Mouse (Mus musculus) liver, embryonic 12.5 days (tissue): Measurements from ENCODE around the gene Commd3. TPM values are rescaled to one million over a fixed set of nuclear protein-coding genes. Genes with fewer than 3 reads are reported as not detected.

Experiments used
- ATAC-seq: fragments of 200-750 bp; cut with Nextera tagmentation; 2 replicates; pipeline ENCODE4 v1.8.0; 2017; ENCODE audit warnings: moderate number of reproducible peaks, mild to moderate bottlenecking, moderate library complexity
- H3K27ac ChIP-seq: fragments of 300-500 bp; sonication (generic); 2 replicates; pipeline ENCODE4 v1.5.1; 2016; ENCODE audit warnings: mild to moderate bottlenecking
- H3K27me3 ChIP-seq: fragments of 300-500 bp; sonication (generic); replicated peaks from 2 replicates; pipeline ENCODE4 v1.6.1; 2016; ENCODE audit warnings: mild to moderate bottlenecking, moderate library complexity
- H3K36me3 ChIP-seq: fragments of 300-500 bp; sonication (generic); 2 replicates; pipeline ENCODE4 v1.6.1; 2016; ENCODE audit warnings: mild to moderate bottlenecking, moderate library complexity
- H3K4me1 ChIP-seq: fragments of 300-500 bp; sonication (generic); 2 replicates; pipeline ENCODE4 v1.6.1; 2016
- H3K4me2 ChIP-seq: fragments of 300-500 bp; sonication (generic); 2 replicates; pipeline ENCODE4 v1.6.1; 2016; ENCODE audit warnings: mild to moderate bottlenecking, moderate library complexity
- H3K4me3 ChIP-seq: fragments of 300-500 bp; sonication (generic); 2 replicates; pipeline ENCODE4 v1.5.1; 2016; ENCODE audit warnings: mild to moderate bottlenecking, moderate library complexity
- H3K9ac ChIP-seq: fragments of 300-500 bp; sonication (generic); 2 replicates; pipeline ENCODE4 v1.6.1; 2016; ENCODE audit warnings: mild to moderate bottlenecking, moderate library complexity
- H3K9me3 ChIP-seq: fragments of 300-500 bp; sonication (generic); replicated peaks from 2 replicates; pipeline ENCODE4 v1.6.1; 2016; ENCODE audit warnings: mild to moderate bottlenecking, moderate library complexity
- WGBS: fragments of 180-500 bp; shearing (Covaris S2); methylation state at CpG from one replicate; pipeline ENCODE4 v1.1.7; 2016; ENCODE audit not compliant: insufficient replicate concordance; 5-methylcytosine and 5-hydroxymethylcytosine counted together
- polyA plus RNA-seq: library from polyadenylated mRNA; unstranded; fragments of >200 nt; fragmentation: Nextera tagmentation; extraction: Ambion mirVana; gene quantifications from 2 replicates; pipeline ENCODE4 v1.2.1, GENCODE M21; 2016

Commd3 gene
- polyA plus RNA-seq, 1 experiment from 2014 or later, result 102 TPM

DNA sequence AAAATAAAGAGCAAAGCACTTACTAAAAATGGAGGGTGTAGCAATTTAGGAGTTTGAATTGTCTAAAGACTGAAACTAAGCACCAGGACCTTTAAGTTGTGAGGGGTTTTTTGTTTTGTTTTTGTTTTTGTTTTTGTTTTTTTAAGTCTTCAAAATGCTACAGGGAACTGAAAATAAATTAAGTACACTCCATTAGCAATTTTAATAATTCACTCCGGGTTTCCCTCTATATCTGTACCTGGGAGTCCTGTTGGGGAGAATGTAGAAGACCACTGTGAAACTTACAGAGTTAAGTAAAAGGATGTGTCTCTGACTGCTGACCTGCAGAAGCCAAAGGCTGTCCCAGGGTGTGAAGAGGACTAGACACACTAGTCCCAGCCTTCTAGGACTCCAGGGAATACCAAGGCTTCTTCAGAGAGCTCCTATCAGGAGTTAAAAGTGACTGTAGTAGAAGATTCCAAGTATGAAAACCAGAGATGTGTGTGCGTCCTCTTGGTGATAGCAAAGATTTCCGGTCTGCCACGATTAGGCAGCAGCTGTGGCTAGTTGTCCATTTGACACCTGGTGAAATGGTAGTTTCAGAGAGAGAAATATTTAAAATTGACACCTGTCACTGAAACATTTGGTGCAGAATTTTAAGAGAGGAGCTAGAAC lies 25.5 kb downstream of the Commd3 start:
- no peak for ATAC-seq
- peaks cover 84% of the 10 kb centered on the region for H3K27me3 ChIP-seq
- H3K9ac ChIP-seq, result no peak overlapping the region
- 3% methylated on average over 4 of the region's 4 CpGs for WGBS
- H3K27ac ChIP-seq, result no peak overlapping the region
- H3K4me3 ChIP-seq, result no peak overlapping the region
- H3K4me2 ChIP-seq, result no peak overlapping the region
- no peaks in the 10 kb centered on the region for H3K36me3 ChIP-seq
- H3K4me1 ChIP-seq, result peaks cover 10% of the 10 kb centered on the region; the same call in 1 of the 2 replicates
- no peaks in the 10 kb centered on the region for H3K9me3 ChIP-seq

DNA sequence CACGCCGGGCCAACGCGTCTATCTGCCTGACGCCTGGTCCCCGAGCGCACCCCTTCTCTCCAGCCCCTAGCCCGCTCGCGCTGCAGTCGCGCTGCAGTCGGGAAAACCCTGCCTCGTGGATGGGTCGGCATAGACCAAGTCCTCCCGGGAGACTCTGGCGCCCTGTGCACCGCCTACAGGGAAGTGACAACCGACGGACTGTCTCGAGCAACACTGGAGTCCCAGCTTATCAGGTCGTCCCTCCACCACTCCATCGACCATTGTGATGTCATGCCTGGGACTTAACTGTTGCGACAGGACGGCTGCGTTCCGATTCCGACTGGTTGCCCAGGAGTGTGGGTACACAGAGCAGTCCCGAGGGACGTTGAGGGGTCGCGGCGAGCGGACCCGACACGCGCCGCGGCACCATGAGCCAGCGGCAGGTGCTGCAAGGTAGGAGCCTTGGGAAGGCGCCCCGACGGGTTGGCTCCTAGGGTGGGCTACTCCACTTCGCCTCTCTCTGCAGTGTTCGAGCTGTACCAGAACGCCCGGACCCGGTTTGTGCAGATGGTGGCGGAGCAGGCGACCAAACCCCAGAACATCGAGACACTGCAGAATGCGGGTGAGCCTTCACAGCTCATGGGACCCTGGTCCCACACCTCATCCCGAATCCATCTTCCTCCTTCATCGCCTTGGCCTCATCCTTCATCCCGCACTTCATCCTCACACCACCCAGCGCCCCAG lies 26.6 kb downstream of the Commd3 start:
- no peaks in the 10 kb centered on the region for H3K36me3 ChIP-seq
- no peak for ATAC-seq
- H3K27ac ChIP-seq, result no peak overlapping the region
- 2% methylated on average over 56 of the region's 56 CpGs for WGBS
- H3K9ac ChIP-seq, result no peak overlapping the region
- peaks cover 79% of the 10 kb centered on the region for H3K27me3 ChIP-seq
- no peaks in the 10 kb centered on the region for H3K9me3 ChIP-seq
- peaks cover 10% of the 10 kb centered on the region; the same call in 1 of the 2 replicates for H3K4me1 ChIP-seq
- H3K4me2 ChIP-seq, result peak overlapping the region; percentile 38
- 0 out of 2 replicates have a peak overlapping the region, but pooled peaks have one; percentile 13 for H3K4me3 ChIP-seq

DNA sequence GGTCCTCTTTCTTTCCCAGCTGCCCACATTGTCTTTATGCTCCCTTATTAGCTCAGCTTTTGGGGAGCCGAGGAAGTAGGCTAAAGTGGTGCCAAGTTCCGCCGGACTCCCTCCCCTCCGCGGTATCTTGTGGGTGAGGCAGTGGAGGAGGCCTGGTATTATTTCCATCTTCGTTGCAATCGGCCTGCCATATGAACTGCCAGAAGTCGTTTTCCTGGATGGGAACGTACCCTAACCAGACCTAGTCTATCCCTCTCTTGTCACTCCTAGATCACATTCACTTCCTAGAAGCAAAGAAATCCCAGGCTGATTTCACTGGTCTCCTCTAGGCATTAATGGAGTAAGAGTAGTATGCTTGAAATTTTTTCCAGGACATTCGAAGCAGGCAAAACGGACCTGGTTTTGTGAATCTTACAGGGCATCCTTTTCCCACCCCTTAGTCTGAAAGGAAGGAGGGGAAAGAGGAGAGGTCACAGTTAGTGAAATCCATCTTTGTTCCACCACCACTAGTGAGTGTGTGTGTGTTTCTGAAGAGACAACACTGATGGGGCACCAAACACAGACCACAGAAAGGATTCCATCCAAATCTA lies 27.3 kb downstream of the Commd3 start:
- Histone ChIP-seq H3K27ac (no peak overlapping the region), H3K9me3 (no peaks in the 10 kb centered on the region), H3K9ac (no peak overlapping the region), H3K4me2 (no peak overlapping the region), H3K27me3 (peaks cover 76% of the 10 kb centered on the region), H3K4me3 (no peak overlapping the region), H3K4me1 (peaks cover 5% of the 10 kb centered on the region; the same call in 1 of the 2 replicates), H3K36me3 (no peaks in the 10 kb centered on the region)
- ATAC-seq, result no peak
- WGBS, result 2% methylated on average over 11 of the region's 11 CpGs

DNA sequence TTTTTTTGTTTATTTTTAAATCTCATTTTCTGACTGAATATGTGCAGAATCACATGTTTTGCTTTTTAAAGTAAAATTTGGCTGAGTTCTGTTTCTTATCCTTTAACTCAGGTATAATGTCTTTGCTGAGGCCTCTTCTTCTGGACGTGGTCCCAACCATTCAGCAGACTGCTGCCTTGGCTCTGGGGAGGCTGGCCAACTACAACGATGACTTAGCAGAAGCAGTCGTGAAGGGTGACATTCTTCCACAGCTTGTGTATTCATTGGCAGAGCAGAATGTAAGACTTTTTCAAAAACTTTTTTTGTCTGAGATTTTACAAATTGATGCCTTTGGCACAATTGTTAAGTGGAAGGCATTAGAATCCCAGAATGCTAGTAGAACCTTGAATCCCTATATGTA lies 38.2 kb downstream of the Commd3 start:
- Histone ChIP-seq H3K4me1 (no peaks in the 10 kb centered on the region), H3K36me3 (no peaks in the 10 kb centered on the region), H3K27ac (no peak overlapping the region), H3K9ac (no peak overlapping the region), H3K9me3 (no peaks in the 10 kb centered on the region), H3K4me2 (no peak overlapping the region), H3K27me3 (peaks cover 7% of the 10 kb centered on the region; the same call in 1 of the 2 replicates), H3K4me3 (no peak overlapping the region)
- ATAC-seq, result no peak
- 47% methylated on average over 3 of the region's 3 CpGs for WGBS

DNA sequence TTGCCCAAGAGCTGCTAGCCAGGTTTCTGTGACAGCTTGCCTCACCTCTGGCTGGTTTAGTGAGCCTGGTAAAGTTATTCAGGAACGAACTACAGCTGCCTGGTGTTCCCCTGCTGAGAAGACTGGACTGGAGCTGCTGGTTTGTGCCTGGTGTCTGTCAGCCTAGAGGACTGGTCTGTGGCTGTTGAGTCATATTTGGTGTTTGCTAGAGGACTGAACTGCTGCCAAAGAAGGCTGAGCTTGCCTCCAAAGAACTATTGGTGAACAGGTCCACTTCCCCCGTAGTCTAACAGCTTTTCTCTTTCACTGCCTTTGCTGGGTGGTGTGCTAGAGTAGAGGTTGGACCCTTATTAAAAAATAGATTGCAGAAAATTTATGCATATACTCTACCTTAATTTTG lies 40.9 kb downstream of the Commd3 start:
- Histone ChIP-seq H3K9me3 (no peaks in the 10 kb centered on the region), H3K9ac (no peak overlapping the region), H3K4me3 (no peak overlapping the region), H3K4me1 (no peaks in the 10 kb centered on the region), H3K27ac (no peak overlapping the region), H3K27me3 (peaks cover 3% of the 10 kb centered on the region; the same call in 1 of the 2 replicates), H3K36me3 (no peaks in the 10 kb centered on the region), H3K4me2 (no peak overlapping the region)
- no peak for ATAC-seq
- 46% methylated on average over 2 of the region's 2 CpGs for WGBS

DNA sequence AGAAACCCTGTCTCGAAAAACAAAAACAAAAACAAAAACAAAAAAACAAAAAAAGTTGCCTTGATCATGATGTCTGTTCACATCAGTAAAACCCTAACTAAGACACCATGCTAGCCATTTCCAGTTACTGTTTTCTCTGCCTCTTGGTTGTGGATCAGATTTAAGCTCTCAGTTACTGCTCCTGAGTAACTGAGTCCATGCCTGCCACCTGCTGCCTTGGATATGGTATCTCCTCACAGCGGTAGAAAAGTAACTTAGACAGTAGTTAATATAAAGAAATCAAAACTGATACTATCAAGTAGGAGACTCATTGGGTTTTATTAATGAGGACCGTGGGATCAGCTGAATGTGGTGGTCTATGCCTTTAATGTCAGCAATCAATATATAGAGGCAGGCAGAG lies 42.2 kb downstream of the Commd3 start:
- H3K27me3 ChIP-seq, result peaks cover 3% of the 10 kb centered on the region; the same call in 1 of the 2 replicates
- no peaks in the 10 kb centered on the region for H3K9me3 ChIP-seq
- no peak overlapping the region for H3K9ac ChIP-seq
- no peaks in the 10 kb centered on the region for H3K4me1 ChIP-seq
- H3K4me3 ChIP-seq, result no peak overlapping the region
- no peaks in the 10 kb centered on the region for H3K36me3 ChIP-seq
- WGBS, result 53% methylated on average over 3 of the region's 3 CpGs
- H3K4me2 ChIP-seq, result no peak overlapping the region
- ATAC-seq, result no peak
- no peak overlapping the region for H3K27ac ChIP-seq

DNA sequence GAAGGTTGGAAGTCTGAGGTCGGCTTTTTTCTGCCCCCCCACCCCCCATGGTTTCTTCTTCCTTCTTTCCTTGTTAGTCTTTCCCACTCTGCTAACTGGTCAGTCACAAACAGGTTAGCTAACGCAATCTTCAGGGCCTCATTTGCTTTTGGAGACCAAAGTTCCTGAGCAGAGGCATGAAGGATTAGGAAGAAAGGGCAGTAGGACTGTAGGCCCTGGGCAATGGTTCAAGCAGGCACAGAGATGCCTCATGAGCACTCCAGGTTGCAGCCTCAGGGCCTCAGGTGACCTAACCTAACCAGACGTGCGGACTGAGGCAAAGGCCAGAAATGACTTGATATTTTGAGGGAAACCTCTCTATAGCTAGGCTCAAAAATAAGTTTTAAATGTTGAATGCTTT lies 46.3 kb downstream of the Commd3 start:
- H3K27me3 ChIP-seq, result peaks cover 3% of the 10 kb centered on the region; the same call in 1 of the 2 replicates
- H3K4me2 ChIP-seq, result no peak overlapping the region
- no peak for ATAC-seq
- H3K4me1 ChIP-seq, result no peaks in the 10 kb centered on the region
- H3K27ac ChIP-seq, result no peak overlapping the region
- H3K9me3 ChIP-seq, result no peaks in the 10 kb centered on the region
- no peak overlapping the region for H3K4me3 ChIP-seq
- no peak overlapping the region for H3K9ac ChIP-seq
- H3K36me3 ChIP-seq, result no peaks in the 10 kb centered on the region
- 72% methylated on average over 4 of the region's 4 CpGs for WGBS

DNA sequence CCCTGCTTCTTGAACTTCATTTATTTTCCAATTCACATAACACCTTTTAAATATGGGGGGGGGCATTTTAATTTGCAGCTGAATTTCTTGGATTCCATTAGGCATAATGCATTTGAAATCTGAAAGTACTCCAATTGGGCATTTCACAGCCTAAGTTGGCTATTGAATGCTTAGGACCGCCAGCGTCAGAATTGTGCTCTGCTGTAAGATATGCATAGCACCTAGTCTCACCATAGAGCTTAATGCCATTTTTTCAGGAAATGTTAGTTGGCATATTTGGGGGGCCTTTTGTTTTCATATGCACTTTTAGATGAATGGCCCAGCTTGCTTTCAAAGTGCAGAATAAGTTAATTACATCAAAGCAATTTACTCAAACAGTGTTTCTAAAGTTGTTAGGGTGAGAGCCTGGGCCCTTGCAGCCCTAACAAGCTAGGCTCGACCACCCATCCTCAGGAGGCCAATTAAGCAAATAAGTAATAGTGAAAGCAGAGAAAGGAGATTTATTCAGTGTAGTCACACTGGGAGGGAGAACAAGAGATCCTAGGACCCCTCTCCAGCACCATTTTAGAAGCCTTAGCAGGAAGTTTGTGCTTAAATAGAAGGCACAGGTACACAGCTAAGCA lies 50.1 kb downstream of the Commd3 start:
- H3K4me1 ChIP-seq, result no peaks in the 10 kb centered on the region
- no peak for ATAC-seq
- H3K4me3 ChIP-seq, result no peak overlapping the region
- 57% methylated on average over 3 of the region's 3 CpGs for WGBS
- H3K4me2 ChIP-seq, result no peak overlapping the region
- no peak overlapping the region for H3K9ac ChIP-seq
- no peak overlapping the region for H3K27ac ChIP-seq
- H3K9me3 ChIP-seq, result no peaks in the 10 kb centered on the region
- no peaks in the 10 kb centered on the region for H3K36me3 ChIP-seq
- no peaks in the 10 kb centered on the region; the same call in 1 of the 2 replicates for H3K27me3 ChIP-seq

DNA sequence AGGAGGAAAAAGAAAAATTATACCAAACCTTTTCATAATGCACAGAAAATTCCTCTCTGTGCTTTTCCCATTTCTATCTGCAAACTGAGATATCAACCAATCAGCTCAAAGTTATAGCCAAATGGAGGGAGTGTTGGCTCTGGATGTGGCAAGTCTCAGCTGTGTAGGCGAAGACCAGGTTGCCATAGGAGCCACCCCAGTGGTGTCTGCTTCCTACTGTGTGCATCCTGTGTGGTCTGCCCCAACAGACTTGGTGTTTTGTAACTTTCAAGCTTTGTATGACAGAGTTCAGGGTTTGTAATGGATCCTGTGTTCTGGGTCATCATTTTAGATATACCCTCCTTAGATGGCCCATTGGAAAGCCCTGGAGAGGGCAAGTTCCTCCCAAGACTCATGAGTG lies 52.3 kb downstream of the Commd3 start:
- H3K27me3 ChIP-seq, result no peaks in the 10 kb centered on the region
- H3K9ac ChIP-seq, result no peak overlapping the region
- WGBS, result 64% methylated on average over 1 of the region's 1 CpGs
- no peaks in the 10 kb centered on the region for H3K4me1 ChIP-seq
- no peak for ATAC-seq
- H3K4me2 ChIP-seq, result no peak overlapping the region
- no peak overlapping the region for H3K27ac ChIP-seq
- no peaks in the 10 kb centered on the region for H3K9me3 ChIP-seq
- no peak overlapping the region for H3K4me3 ChIP-seq
- H3K36me3 ChIP-seq, result no peaks in the 10 kb centered on the region

Other genes with a start within 250 kb of the Commd3 start
- 9.5 and 9.7 TPM in 2 replicates for gene Bmi1, start 4.6 kb downstream of the Commd3 start, polyA plus RNA-seq
- gene Spag6, start 21.6 kb downstream of the Commd3 start, polyA plus RNA-seq, result not detected in 2 replicates